Mouse (Mus musculus) forebrain, embryonic 12.5 days (tissue): ENCODE results near the gene Rprd1b. TPM values are rescaled to one million over a fixed set of nuclear protein-coding genes. Genes with fewer than 3 reads are reported as not detected.

Source experiments
- ATAC-seq: fragments of 200-750 bp; cut with Nextera tagmentation; 2 replicates; pipeline ENCODE4 v1.8.0; 2017; ENCODE audit warnings: moderate TSS enrichment; ENCODE audit not compliant: low FRiP score
- H3K27ac ChIP-seq: fragments of 300-500 bp; sonication (generic); 2 replicates; pipeline ENCODE4 v1.5.1; 2016; ENCODE audit warnings: mild to moderate bottlenecking
- H3K27me3 ChIP-seq: fragments of 300-500 bp; sonication (generic); 2 replicates; pipeline ENCODE4 v1.6.1; 2016; ENCODE audit warnings: mild to moderate bottlenecking
- H3K36me3 ChIP-seq: fragments of 300-500 bp; sonication (generic); replicated peaks from 2 replicates; pipeline ENCODE4 v1.6.1; 2016; ENCODE audit warnings: mild to moderate bottlenecking
- H3K4me1 ChIP-seq: fragments of 300-500 bp; sonication (generic); 2 replicates; pipeline ENCODE4 v1.6.1; 2016
- H3K4me2 ChIP-seq: fragments of 300-500 bp; sonication (generic); 2 replicates; pipeline ENCODE4 v1.6.1; 2016; ENCODE audit warnings: mild to moderate bottlenecking, moderate library complexity
- H3K4me3 ChIP-seq: fragments of 300-500 bp; sonication (generic); replicated peaks from 2 replicates; pipeline ENCODE4 v1.5.1; 2016; ENCODE audit warnings: mild to moderate bottlenecking
- H3K9ac ChIP-seq: fragments of 300-500 bp; sonication (generic); 2 replicates; pipeline ENCODE4 v1.6.1; 2016; ENCODE audit warnings: mild to moderate bottlenecking
- H3K9me3 ChIP-seq: fragments of 300-500 bp; sonication (generic); 2 replicates; pipeline ENCODE4 v1.6.1; 2016
- WGBS: fragments of 180-500 bp; shearing (Covaris S2); methylation state at CpG from one replicate; pipeline ENCODE4 v1.1.7; 2016; 5-methylcytosine and 5-hydroxymethylcytosine counted together
- polyA plus RNA-seq: library from polyadenylated mRNA; unstranded; fragments of >200 nt; fragmentation: Nextera tagmentation; extraction: Ambion mirVana; gene quantifications from 2 replicates; pipeline ENCODE4 v1.2.1, GENCODE M21; 2016

The Rprd1b gene
- polyA plus RNA-seq, 1 experiment from 2014 or later, result 61.1 TPM

- no peak for ATAC-seq
- no peak overlapping the region for H3K9ac ChIP-seq
- H3K27me3 ChIP-seq, result peaks cover 27% of the 10 kb centered on the region
- H3K4me2 ChIP-seq, result no peak overlapping the region
- no peaks in the 10 kb centered on the region for H3K36me3 ChIP-seq
- H3K9me3 ChIP-seq, result no peaks in the 10 kb centered on the region
- WGBS, result 84% methylated on average over 6 of the region's 6 CpGs
- H3K4me1 ChIP-seq, result peaks cover 12% of the 10 kb centered on the region
- H3K27ac ChIP-seq, result no peak overlapping the region
- H3K4me3 ChIP-seq, result no peak overlapping the region
Observed at GRCm38 (mm10) chr2:158144750-158145527, 116.6 kb downstream of the Rprd1b start.

GRCm38 (mm10) chr2:158145528-158146065 is 117.3 kb downstream of the Rprd1b start:
- H3K27ac ChIP-seq, result no peak overlapping the region
- H3K4me3 ChIP-seq, result peak overlapping the region; percentile 39
- 72% methylated on average over 5 of the region's 5 CpGs for WGBS
- no peak overlapping the region for H3K9ac ChIP-seq
- H3K9me3 ChIP-seq, result no peaks in the 10 kb centered on the region
- H3K36me3 ChIP-seq, result no peaks in the 10 kb centered on the region
- H3K27me3 ChIP-seq, result peaks cover 27% of the 10 kb centered on the region
- peak overlapping the region; percentile 68 for H3K4me2 ChIP-seq
- no peak for ATAC-seq
- H3K4me1 ChIP-seq, result peaks cover 12% of the 10 kb centered on the region

GRCm38 (mm10) chr2:158146223-158146622 is 117.9 kb downstream of the Rprd1b start, which contains the start of gene Tgm2:
Tgm2 (minus strand) TSS chr2:158146436.
- no peaks in the 10 kb centered on the region for H3K9me3 ChIP-seq
- no peak within 1 kb of the TSS for H3K27ac ChIP-seq
- H3K4me1 ChIP-seq, result peaks cover 12% of the 10 kb centered on the region
- peak within 1 kb of the TSS; percentile 39 for H3K4me3 ChIP-seq
- peak within 1 kb of the TSS; percentile 51 for H3K9ac ChIP-seq
- peak within 1 kb of the TSS; percentile 68 for H3K4me2 ChIP-seq
- ATAC-seq, result peak; percentile 79
- WGBS, result 3% methylated on average over 23 of the region's 33 CpGs
- no peaks in the 10 kb centered on the region for H3K36me3 ChIP-seq
- peaks cover 27% of the 10 kb centered on the region for H3K27me3 ChIP-seq

- no peak overlapping the region for H3K9ac ChIP-seq
- no peak overlapping the region for H3K4me2 ChIP-seq
- no peak overlapping the region for H3K4me3 ChIP-seq
- no peaks in the 10 kb centered on the region for H3K9me3 ChIP-seq
- peaks cover 12% of the 10 kb centered on the region for H3K4me1 ChIP-seq
- WGBS, result 93% methylated on average over 8 of the region's 8 CpGs
- no peak overlapping the region for H3K27ac ChIP-seq
- H3K27me3 ChIP-seq, result peaks cover 27% of the 10 kb centered on the region
- ATAC-seq, result no peak
- no peaks in the 10 kb centered on the region for H3K36me3 ChIP-seq
Observed at GRCm38 (mm10) chr2:158146971-158147370, 118.7 kb downstream of the Rprd1b start.

GRCm38 (mm10) chr2:158151077-158151476 is 122.8 kb downstream of the Rprd1b start:
- 99% methylated on average over 3 of the region's 3 CpGs for WGBS
- Histone ChIP-seq H3K9ac (no peak overlapping the region), H3K27ac (no peak overlapping the region), H3K4me3 (no peak overlapping the region), H3K36me3 (no peaks in the 10 kb centered on the region), H3K4me2 (no peak overlapping the region), H3K4me1 (peaks cover 24% of the 10 kb centered on the region), H3K9me3 (no peaks in the 10 kb centered on the region), H3K27me3 (peaks cover 10% of the 10 kb centered on the region)
- no peak for ATAC-seq

- Histone ChIP-seq H3K4me2 (peak overlapping the region; percentile 67), H3K9ac (no peak overlapping the region), H3K36me3 (no peaks in the 10 kb centered on the region), H3K9me3 (no peaks in the 10 kb centered on the region), H3K27me3 (no peaks in the 10 kb centered on the region), H3K4me3 (no peak overlapping the region), H3K27ac (peak overlapping the region; percentile 68; the same call in 1 of the 2 replicates), H3K4me1 (peaks cover 19% of the 10 kb centered on the region)
- peak; percentile 83 for ATAC-seq
- 10% methylated on average over 6 of the region's 6 CpGs for WGBS
Observed at GRCm38 (mm10) chr2:158152685-158153309, 124.5 kb downstream of the Rprd1b start.

GRCm38 (mm10) chr2:158153728-158154343 is 125.5 kb downstream of the Rprd1b start:
- no peaks in the 10 kb centered on the region for H3K9me3 ChIP-seq
- H3K4me2 ChIP-seq, result peak overlapping the region; percentile 67
- H3K4me1 ChIP-seq, result peaks cover 19% of the 10 kb centered on the region
- H3K4me3 ChIP-seq, result peak overlapping the region; percentile 37
- WGBS, result 2% methylated on average over 22 of the region's 22 CpGs
- H3K36me3 ChIP-seq, result no peaks in the 10 kb centered on the region
- no peaks in the 10 kb centered on the region for H3K27me3 ChIP-seq
- ATAC-seq, result peak; percentile 59
- peak overlapping the region; percentile 25; the same call in 1 of the 2 replicates for H3K9ac ChIP-seq
- H3K27ac ChIP-seq, result peak overlapping the region; percentile 68

- 53% methylated on average over 8 of the region's 8 CpGs for WGBS
- Histone ChIP-seq H3K4me1 (peaks cover 19% of the 10 kb centered on the region), H3K4me3 (no peak overlapping the region), H3K9me3 (no peaks in the 10 kb centered on the region), H3K9ac (no peak overlapping the region), H3K36me3 (no peaks in the 10 kb centered on the region), H3K27me3 (no peaks in the 10 kb centered on the region), H3K4me2 (no peak overlapping the region), H3K27ac (no peak overlapping the region)
- no peak for ATAC-seq
Observed at GRCm38 (mm10) chr2:158154641-158155040, 126.3 kb downstream of the Rprd1b start.

GRCm38 (mm10) chr2:158155101-158155500 is 126.8 kb downstream of the Rprd1b start:
- peaks cover 22% of the 10 kb centered on the region for H3K4me1 ChIP-seq
- no peak for ATAC-seq

GRCm38 (mm10) chr2:158155615-158156014 is 127.3 kb downstream of the Rprd1b start:
- Histone ChIP-seq H3K9me3 (no peaks in the 10 kb centered on the region), H3K4me1 (peaks cover 22% of the 10 kb centered on the region), H3K4me2 (no peak overlapping the region), H3K27me3 (no peaks in the 10 kb centered on the region), H3K36me3 (no peaks in the 10 kb centered on the region), H3K4me3 (no peak overlapping the region), H3K9ac (no peak overlapping the region), H3K27ac (no peak overlapping the region)
- WGBS, result 77% methylated on average over 2 of the region's 2 CpGs
- no peak for ATAC-seq

More at GRCm38 (mm10) chr2:158155101-158155500, 126.8 kb downstream of the Rprd1b start:
- Histone ChIP-seq H3K4me2 (no peak overlapping the region), H3K9ac (no peak overlapping the region), H3K27ac (no peak overlapping the region), H3K27me3 (no peaks in the 10 kb centered on the region), H3K9me3 (no peaks in the 10 kb centered on the region), H3K4me3 (no peak overlapping the region), H3K36me3 (no peaks in the 10 kb centered on the region)
- WGBS, result 83% methylated on average over 7 of the region's 7 CpGs

GRCm38 (mm10) chr2:158156487-158156886 is 128.2 kb downstream of the Rprd1b start:
- ATAC-seq, result no peak
- Histone ChIP-seq H3K4me2 (no peak overlapping the region), H3K9me3 (no peaks in the 10 kb centered on the region), H3K4me1 (peaks cover 22% of the 10 kb centered on the region), H3K4me3 (no peak overlapping the region), H3K27ac (no peak overlapping the region), H3K27me3 (no peaks in the 10 kb centered on the region), H3K36me3 (no peaks in the 10 kb centered on the region), H3K9ac (no peak overlapping the region)
- 94% methylated on average over 9 of the region's 9 CpGs for WGBS

- H3K27me3 ChIP-seq, result no peaks in the 10 kb centered on the region
- H3K4me2 ChIP-seq, result no peak overlapping the region
- no peak overlapping the region for H3K9ac ChIP-seq
- H3K36me3 ChIP-seq, result no peaks in the 10 kb centered on the region
- no peaks in the 10 kb centered on the region for H3K9me3 ChIP-seq
- 58% methylated on average over 8 of the region's 8 CpGs for WGBS
- H3K27ac ChIP-seq, result no peak overlapping the region
- no peak for ATAC-seq
- H3K4me3 ChIP-seq, result no peak overlapping the region
- H3K4me1 ChIP-seq, result peaks cover 19% of the 10 kb centered on the region
Observed at GRCm38 (mm10) chr2:158157654-158158053, 129.4 kb downstream of the Rprd1b start.
